Mouse (Mus musculus): Measurements from ENCODE around the gene Sesn3. TPM values are rescaled to one million over a fixed set of nuclear protein-coding genes. Genes with fewer than 3 reads are reported as not detected.

Sesn3 gene
- polyA plus RNA-seq, 1 experiment, result 14.1 TPM

DNA sequence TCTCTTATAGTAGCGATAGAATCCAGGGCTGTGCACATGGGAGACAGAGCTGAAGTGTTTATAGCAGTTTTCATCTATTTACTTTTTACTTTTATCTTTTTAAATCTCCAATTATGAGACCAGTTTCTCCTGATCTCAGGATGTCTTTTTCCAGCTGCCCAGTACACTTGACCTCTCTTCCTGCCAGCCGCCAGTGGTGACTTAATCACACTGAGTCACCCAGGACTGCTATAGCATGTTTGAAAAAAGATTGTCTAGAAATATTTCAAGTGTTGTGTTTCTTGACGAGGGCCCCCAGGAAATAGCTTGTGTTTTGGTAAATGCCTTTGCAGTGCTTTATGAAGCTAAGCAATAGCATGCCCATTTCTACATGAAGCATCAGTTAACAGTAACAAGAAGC lies 10.2 kb downstream of the Sesn3 start:
- Histone ChIP-seq H3K36me3 (ENCODE audit: control insufficient read depth, insufficient read depth, low read length) (no peaks in the 10 kb centered on the region), H3K27me3 (ENCODE audit: control insufficient read depth, insufficient read depth, low read length) (no peaks in the 10 kb centered on the region), H3K27ac (ENCODE audit: control insufficient read depth, insufficient read depth, low read depth, low read length) (no peak overlapping the region), H3K4me1 (ENCODE audit: control insufficient read depth, insufficient read depth, low read length) (no peaks in the 10 kb centered on the region), H3K4me3 (ENCODE audit: control insufficient read depth, low read depth, low read length) (no peak overlapping the region)
- TF ChIP-seq CTCF (IDR thresholded peaks at IDR 0.05; ENCODE audit: control insufficient read depth, insufficient read depth, insufficient replicate concordance, low read depth, low read length), result no peak
- no peak for TF ChIP-seq POLR2A (IDR thresholded peaks at IDR 0.05; ENCODE audit: control insufficient read depth, low read depth, low read length)

DNA sequence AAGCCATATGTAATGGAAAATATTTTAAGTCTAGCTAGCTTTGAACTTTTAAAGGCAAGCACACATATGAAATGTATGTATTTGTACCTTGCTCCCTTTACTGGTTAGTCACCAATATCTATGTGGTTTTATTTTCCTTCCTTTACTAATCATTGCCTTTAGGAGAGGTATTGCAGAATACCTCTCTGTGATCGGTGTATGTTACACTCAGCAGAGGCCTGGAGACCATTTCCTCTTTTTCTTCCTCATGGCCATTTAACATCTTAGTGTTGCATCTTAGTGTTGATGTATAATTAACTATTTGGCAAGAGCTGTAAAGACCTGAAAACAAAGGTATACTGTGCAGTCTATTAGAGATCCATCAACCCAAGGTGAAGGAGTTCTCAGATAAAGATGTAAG lies 12.4 kb downstream of the Sesn3 start:
- no peak for TF ChIP-seq POLR2A (IDR thresholded peaks at IDR 0.05; ENCODE audit: control insufficient read depth, low read depth, low read length)
- TF ChIP-seq CTCF (IDR thresholded peaks at IDR 0.05; ENCODE audit: control insufficient read depth, insufficient read depth, insufficient replicate concordance, low read depth, low read length), result no peak
- no peak overlapping the region for H3K27ac ChIP-seq (ENCODE audit: control insufficient read depth, insufficient read depth, low read depth, low read length)
- H3K27me3 ChIP-seq (ENCODE audit: control insufficient read depth, insufficient read depth, low read length), result no peaks in the 10 kb centered on the region
- no peaks in the 10 kb centered on the region for H3K36me3 ChIP-seq (ENCODE audit: control insufficient read depth, insufficient read depth, low read length)
- no peak overlapping the region for H3K4me3 ChIP-seq (ENCODE audit: control insufficient read depth, low read depth, low read length)
- H3K4me1 ChIP-seq (ENCODE audit: control insufficient read depth, insufficient read depth, low read length), result no peaks in the 10 kb centered on the region

DNA sequence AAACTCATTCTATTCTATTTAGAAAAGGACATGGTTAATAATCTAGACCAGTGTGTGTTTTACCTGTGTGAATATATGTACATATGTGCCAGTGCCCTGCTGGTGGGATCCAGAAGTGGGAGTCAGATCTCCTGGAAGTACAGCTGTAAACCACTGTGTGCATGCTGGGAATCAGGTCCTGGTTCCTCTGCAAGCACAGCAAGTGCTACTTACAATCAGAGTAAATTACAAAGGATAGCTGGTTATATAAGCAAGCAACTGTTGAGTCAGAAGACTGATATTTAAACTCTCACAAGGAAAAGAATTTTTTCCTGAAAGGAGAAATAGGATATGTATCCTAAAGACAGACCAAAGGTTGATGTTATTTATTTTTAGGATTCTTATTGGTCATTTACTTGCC lies 13.6 kb downstream of the Sesn3 start:
- H3K36me3 ChIP-seq (ENCODE audit: control insufficient read depth, insufficient read depth, low read length), result no peaks in the 10 kb centered on the region
- no peaks in the 10 kb centered on the region for H3K27me3 ChIP-seq (ENCODE audit: control insufficient read depth, insufficient read depth, low read length)
- H3K27ac ChIP-seq (ENCODE audit: control insufficient read depth, insufficient read depth, low read depth, low read length), result no peak overlapping the region
- no peaks in the 10 kb centered on the region for H3K4me1 ChIP-seq (ENCODE audit: control insufficient read depth, insufficient read depth, low read length)
- H3K4me3 ChIP-seq (ENCODE audit: control insufficient read depth, low read depth, low read length), result no peak overlapping the region
- TF ChIP-seq POLR2A (IDR thresholded peaks at IDR 0.05; ENCODE audit: control insufficient read depth, low read depth, low read length), result no peak
- no peak for TF ChIP-seq CTCF (IDR thresholded peaks at IDR 0.05; ENCODE audit: control insufficient read depth, insufficient read depth, insufficient replicate concordance, low read depth, low read length)

- Histone ChIP-seq H3K27ac (ENCODE audit: control insufficient read depth, insufficient read depth, low read depth, low read length) (no peak overlapping the region), H3K4me3 (ENCODE audit: control insufficient read depth, low read depth, low read length) (no peak overlapping the region), H3K36me3 (ENCODE audit: control insufficient read depth, insufficient read depth, low read length) (no peaks in the 10 kb centered on the region), H3K27me3 (ENCODE audit: control insufficient read depth, insufficient read depth, low read length) (no peaks in the 10 kb centered on the region), H3K4me1 (ENCODE audit: control insufficient read depth, insufficient read depth, low read length) (no peaks in the 10 kb centered on the region)
- TF ChIP-seq CTCF (IDR thresholded peaks at IDR 0.05; ENCODE audit: control insufficient read depth, insufficient read depth, insufficient replicate concordance, low read depth, low read length) (no peak), POLR2A (IDR thresholded peaks at IDR 0.05; ENCODE audit: control insufficient read depth, low read depth, low read length) (no peak)
Measured at GRCm38 (mm10) chr9:14293866-14294265, 19.0 kb downstream of the Sesn3 start.

GRCm38 (mm10) chr9:14295680-14296440 lies 21.0 kb downstream of the Sesn3 start:
- no peaks in the 10 kb centered on the region for H3K36me3 ChIP-seq (ENCODE audit: control insufficient read depth, insufficient read depth, low read length)
- H3K4me3 ChIP-seq (ENCODE audit: control insufficient read depth, low read depth, low read length), result no peak overlapping the region
- H3K27me3 ChIP-seq (ENCODE audit: control insufficient read depth, insufficient read depth, low read length), result no peaks in the 10 kb centered on the region
- no peaks in the 10 kb centered on the region for H3K4me1 ChIP-seq (ENCODE audit: control insufficient read depth, insufficient read depth, low read length)
- no peak overlapping the region for H3K27ac ChIP-seq (ENCODE audit: control insufficient read depth, insufficient read depth, low read depth, low read length)
- TF ChIP-seq CTCF (IDR thresholded peaks at IDR 0.05; ENCODE audit: control insufficient read depth, insufficient read depth, insufficient replicate concordance, low read depth, low read length), result no peak
- no peak for TF ChIP-seq POLR2A (IDR thresholded peaks at IDR 0.05; ENCODE audit: control insufficient read depth, low read depth, low read length)

DNA sequence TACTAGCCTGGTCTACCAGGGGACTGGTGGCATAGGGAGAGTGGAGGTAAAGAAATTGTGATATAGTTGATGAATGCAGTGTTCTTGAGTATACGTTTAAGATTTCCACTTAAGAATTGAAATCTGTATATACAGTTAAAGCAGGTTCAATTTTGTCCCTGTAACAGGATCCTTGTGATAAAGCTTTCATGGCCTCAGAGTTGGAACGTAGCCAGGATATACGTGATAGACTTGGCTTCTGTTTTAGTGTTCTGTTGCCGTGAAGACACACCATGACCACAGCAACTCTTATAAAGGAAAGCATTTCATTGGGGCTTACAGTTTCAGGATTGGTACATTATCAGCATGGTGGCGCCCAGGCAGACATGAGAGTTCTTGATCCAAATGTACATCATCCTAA lies 22.3 kb downstream of the Sesn3 start:
- H3K4me1 ChIP-seq (ENCODE audit: control insufficient read depth, insufficient read depth, low read length), result no peaks in the 10 kb centered on the region
- no peak for TF ChIP-seq CTCF (IDR thresholded peaks at IDR 0.05; ENCODE audit: control insufficient read depth, insufficient read depth, insufficient replicate concordance, low read depth, low read length)
- TF ChIP-seq POLR2A (IDR thresholded peaks at IDR 0.05; ENCODE audit: control insufficient read depth, low read depth, low read length), result no peak
- H3K4me3 ChIP-seq (ENCODE audit: control insufficient read depth, low read depth, low read length), result no peak overlapping the region
- no peak overlapping the region for H3K27ac ChIP-seq (ENCODE audit: control insufficient read depth, insufficient read depth, low read depth, low read length)
- no peaks in the 10 kb centered on the region for H3K27me3 ChIP-seq (ENCODE audit: control insufficient read depth, insufficient read depth, low read length)
- H3K36me3 ChIP-seq (ENCODE audit: control insufficient read depth, insufficient read depth, low read length), result no peaks in the 10 kb centered on the region

DNA sequence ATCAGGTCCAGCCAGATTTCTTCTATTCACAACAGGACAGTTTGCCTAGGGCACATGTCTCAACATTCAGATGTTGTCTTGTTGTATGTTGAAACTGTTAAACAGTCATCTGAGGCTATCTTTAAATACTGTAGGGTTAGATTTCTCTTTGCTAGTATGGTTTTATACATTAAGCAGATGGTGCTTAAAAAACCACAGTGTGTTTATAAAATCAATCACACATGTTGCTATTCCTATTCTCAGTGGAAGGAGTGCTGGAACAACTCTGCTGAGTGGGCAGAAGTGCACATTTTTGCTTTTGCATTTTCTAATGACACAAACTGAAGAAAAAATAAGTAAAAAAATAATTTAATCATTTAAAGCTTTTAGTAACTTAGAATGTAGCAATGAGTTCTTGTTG lies 25.0 kb downstream of the Sesn3 start:
- no peak overlapping the region for H3K27ac ChIP-seq (ENCODE audit: control insufficient read depth, insufficient read depth, low read depth, low read length)
- H3K4me3 ChIP-seq (ENCODE audit: control insufficient read depth, low read depth, low read length), result no peak overlapping the region
- no peaks in the 10 kb centered on the region for H3K4me1 ChIP-seq (ENCODE audit: control insufficient read depth, insufficient read depth, low read length)
- TF ChIP-seq POLR2A (IDR thresholded peaks at IDR 0.05; ENCODE audit: control insufficient read depth, low read depth, low read length), result no peak
- TF ChIP-seq CTCF (IDR thresholded peaks at IDR 0.05; ENCODE audit: control insufficient read depth, insufficient read depth, insufficient replicate concordance, low read depth, low read length), result no peak
- H3K27me3 ChIP-seq (ENCODE audit: control insufficient read depth, insufficient read depth, low read length), result no peaks in the 10 kb centered on the region
- H3K36me3 ChIP-seq (ENCODE audit: control insufficient read depth, insufficient read depth, low read length), result no peaks in the 10 kb centered on the region
